Mouse (Mus musculus) urinary bladder, postnatal 0 days (tissue): ENCODE data around the gene Cfap298. TPM values are rescaled to one million over a fixed set of nuclear protein-coding genes. Genes with fewer than 3 reads are reported as not detected.

Source experiments
- microRNA-seq: library from miRNA; unstranded; fragments of <30 nt; microRNA quantifications from one replicate; pipeline ENCODE4, GENCODE M21; 2016
- polyA plus RNA-seq: library from polyadenylated mRNA; unstranded; fragments of >200 nt; fragmentation: Nextera tagmentation; extraction: Ambion mirVana; gene quantifications from 2 replicates; pipeline ENCODE4 v1.2.1, GENCODE M21; 2015

The Cfap298 gene
- 22.3 and 24.0 TPM in 2 replicates for polyA plus RNA-seq

DNA sequence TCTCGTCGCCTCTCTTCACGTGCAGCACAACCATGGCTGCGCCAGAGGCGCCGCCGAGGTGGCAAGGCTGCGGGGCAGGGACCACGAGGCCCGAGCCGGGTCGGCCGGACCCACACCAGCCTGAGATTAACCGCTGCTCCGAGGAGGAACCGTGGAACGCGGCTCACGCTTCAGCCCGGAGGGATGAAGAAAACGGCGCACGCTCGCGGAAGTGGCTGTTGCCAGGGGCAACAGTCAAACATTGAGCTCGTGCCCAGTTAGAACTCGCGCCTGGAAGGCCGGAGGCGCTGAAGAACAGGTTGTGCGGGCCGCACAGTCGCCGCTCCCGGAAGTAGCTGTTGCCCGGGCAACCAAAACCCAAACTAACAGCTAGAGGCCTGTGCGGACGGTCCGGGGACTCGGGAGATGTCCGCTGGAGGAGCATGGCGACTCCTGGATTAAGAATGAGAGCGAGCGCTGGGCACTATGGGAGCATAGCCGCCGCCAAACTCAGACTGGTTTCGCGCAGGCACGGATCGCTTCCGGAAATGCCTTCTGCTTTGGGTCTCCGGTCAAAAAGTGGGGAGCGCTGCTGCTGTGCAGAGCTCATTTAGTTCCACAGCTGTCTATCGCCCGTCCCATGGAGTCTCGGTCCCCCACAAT is at the start of gene Cfap298:
Cfap298 (minus strand) TSS at position 428 of the 642 bp plus-strand sequence.

Small RNA genes lying within 50 kb of the gene (microRNA-seq; reads per million reads assigned to microRNA genes)
- gene Gm22933, result not detected

Other genes starting within 250 kb of the Cfap298 start
- 17.3 and 23.8 TPM in 2 replicates for gene Mis18a, start 207.7 kb downstream of the Cfap298 start, polyA plus RNA-seq
- gene Mrap, start 196.9 kb downstream of the Cfap298 start, polyA plus RNA-seq, result 0.20 and 0.22 TPM in 2 replicates
- 2.6 and 3.9 TPM in 2 replicates for gene Urb1, start 124.7 kb downstream of the Cfap298 start, polyA plus RNA-seq
- 7.0 and 7.3 TPM in 2 replicates for gene Eva1c, start 108.4 kb downstream of the Cfap298 start, polyA plus RNA-seq
- 8.0 and 8.3 TPM in 2 replicates for gene Synj1, start 76.2 kb upstream of the Cfap298 start, polyA plus RNA-seq
- gene Paxbp1, start 109.4 kb upstream of the Cfap298 start, polyA plus RNA-seq, result 13.5 and 16.0 TPM in 2 replicates
- gene 4932438H23Rik, start 160.0 kb upstream of the Cfap298 start, polyA plus RNA-seq, result 0.25 and 0.31 TPM in 2 replicates